Mouse (Mus musculus): Measurements from ENCODE around the gene Dus1l.
"Not testable (repeated sequence)": the region's sequence is repeated elsewhere in the genome, so short reads cannot be mapped to it uniquely, and the experiment has no call there.

Gene Dus1l

DNA sequence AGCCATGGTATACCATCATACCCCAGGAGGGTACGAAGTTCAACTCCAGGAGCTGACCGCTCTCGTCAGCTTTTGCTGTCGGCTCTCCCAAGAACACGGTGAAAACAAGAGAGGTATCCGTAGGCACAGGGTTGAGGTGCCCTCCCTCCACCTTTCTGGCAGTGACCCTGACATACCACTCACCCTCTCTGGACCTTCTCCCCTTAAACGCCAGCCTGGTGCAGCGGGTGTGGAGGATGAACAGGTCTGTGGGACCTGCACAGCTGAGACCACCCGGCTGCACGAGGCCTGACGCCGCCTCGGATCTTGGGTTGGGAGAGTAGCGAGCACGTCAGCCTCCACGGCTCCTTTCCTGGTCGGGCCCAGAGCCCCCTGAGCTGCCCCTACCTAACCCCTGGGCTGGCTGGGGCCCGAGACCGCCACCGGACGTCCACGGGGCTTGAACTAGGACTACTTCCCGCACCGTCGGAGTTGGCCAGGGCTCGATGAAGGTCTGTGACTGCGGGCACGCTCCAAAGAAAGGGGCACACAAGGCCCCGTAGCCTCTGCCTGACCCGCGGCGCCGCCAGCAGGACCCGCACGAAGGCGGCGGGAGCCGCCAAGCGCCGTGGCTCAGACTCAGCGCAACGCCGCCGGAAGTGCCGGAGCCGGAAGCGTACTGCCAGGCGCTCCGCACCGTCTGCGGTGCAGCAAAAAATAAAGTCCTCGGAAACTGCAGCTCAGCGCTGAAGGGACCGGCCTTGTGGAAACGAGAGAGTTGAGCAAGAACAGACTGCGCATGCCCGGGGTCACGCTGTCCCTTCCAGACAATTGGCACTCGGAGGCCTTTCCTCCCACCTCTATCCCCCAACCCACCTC lies at the start of gene Dus1l:
Gene Dus1l (minus strand): TSS at position 648 of the 858 bp plus-strand sequence.
- DNase-seq (ENCODE audit: low spot score in 2 of 2), result peak; percentile 94 to 96

DNA sequence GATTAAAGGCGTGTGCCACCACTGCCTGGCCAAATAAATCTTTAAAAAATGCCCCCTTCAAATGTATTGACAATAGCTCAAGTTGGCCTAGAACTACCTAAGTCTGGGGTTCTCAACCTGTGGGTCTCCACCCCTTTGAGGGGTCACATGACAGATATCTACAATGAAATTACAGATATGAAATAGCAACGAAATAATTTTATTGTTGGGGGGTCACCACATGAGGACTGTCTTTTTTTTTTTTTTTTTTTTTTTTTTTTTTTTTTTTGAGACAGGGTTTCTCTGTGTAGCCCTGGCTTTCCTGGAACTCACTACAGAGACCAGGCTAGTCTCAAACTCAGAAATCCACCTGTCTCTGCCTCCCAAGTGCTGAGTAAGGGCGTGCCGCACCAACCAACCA lies 48.1 kb upstream of the Dus1l start:
- DNase-seq (ENCODE audit: low spot score in 2 of 2), result no peak

GRCm38 (mm10) chr11:120833555-120834280 lies 37.5 kb upstream of the Dus1l start:
- DNase-seq (ENCODE audit: low spot score in 2 of 2), result no peak

DNA sequence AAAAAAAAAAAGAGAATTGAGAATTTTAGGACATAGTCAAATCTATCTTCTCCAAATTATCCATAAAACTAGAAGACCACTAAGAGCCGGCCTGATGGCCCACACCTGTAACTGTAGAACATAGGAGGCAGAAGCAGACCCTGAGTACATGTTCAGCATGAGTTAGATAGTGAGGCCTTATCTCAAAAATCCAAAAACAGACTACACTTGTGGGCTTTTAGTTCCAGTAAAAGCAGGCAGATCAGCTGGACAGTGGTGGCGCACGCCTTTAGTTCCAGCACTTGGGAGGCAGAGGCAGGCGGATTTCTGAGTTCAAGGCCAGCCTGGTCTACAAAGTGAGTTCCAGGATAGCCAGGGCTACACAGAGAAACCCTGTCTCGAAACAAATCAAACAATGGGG lies 36.8 kb upstream of the Dus1l start:
- DNase-seq (ENCODE audit: low spot score in 2 of 2), result not testable (repeated sequence)

DNA sequence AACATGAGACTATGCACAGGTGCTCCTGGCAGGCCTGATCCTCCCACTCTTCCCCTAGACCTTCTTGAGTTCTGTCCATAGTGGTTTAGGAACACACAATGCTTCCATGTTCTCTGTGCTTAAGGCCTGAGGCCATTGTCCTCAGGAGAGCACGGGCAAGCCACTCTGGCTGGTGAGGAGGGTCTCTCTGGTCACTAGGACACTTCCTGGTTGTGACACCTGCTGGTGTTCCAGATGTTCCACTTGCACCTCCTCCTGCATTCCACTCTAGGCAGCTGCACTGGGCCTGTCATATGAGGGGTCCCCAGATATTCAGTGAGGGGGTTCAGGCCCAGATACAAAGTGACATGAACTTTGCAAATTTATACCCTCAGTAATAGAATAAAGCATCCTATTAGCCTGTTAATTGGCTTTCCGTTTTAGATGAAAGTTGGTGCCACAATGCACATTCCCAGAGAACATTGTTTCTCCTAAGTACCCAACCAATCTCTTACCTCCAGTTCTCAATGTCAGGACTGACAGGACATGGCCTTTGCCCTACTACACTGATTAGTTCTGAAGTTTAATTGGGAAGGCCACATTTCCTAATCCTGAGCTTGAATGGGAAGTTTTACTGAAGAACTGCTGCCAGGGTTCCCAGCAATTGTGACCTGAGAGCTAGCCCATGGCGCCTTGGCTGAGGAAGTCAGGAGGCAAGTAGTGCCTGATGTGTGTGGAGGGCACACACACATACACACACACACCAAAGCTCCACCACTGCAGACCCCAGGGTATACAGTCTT lies 35.6 kb upstream of the Dus1l start:
- DNase-seq (ENCODE audit: low spot score in 2 of 2), result no peak

DNA sequence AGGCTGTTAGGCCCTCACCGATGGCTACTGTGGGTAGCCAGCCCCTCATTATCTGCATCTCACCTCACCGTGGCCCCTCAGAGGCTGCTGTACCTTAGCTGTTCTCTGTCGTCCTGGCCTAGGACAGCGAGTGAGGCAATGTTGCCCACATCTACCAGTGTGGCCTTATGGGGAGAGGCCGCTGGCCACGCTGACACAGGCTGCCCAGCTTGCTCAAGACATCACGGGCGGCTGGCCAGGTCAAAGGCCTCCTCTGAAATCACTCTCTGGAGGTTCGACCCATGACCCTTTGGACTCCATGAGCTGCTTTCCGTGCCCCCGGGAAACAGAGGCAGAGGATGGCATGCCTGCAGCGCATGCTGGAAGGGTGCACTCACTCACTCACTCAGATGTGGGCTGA lies 34.5 kb upstream of the Dus1l start:
- DNase-seq (ENCODE audit: low spot score in 2 of 2), result no peak

GRCm38 (mm10) chr11:120829757-120830532 lies 33.7 kb upstream of the Dus1l start:
- no peak for DNase-seq (ENCODE audit: low spot score in 2 of 2)

DNA sequence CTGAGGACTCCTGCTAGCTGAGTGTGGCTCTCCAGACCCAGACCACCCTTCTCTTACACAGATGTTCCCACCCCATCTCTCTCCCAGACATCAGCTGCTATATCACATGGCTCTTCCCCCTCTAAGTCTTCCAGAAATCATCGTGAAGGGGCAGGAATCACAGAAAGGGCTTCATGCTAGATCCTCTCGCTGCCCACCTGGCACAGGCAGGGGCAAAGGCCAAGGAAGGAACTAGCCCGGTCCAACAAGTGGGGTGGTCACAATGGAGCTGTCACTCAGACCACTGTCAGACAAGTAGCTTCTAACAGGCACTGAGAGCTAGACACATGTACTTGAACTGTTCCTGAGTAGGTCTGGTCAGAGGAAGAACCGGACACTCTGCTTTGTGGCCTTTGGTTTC lies 32.2 kb upstream of the Dus1l start:
- DNase-seq (ENCODE audit: low spot score in 2 of 2), result no peak

GRCm38 (mm10) chr11:120826016-120826953 lies 30.1 kb upstream of the Dus1l start:
- peak in 1 of 2 experiments; percentile 36 for DNase-seq (ENCODE audit: low spot score in 2 of 2)

DNA sequence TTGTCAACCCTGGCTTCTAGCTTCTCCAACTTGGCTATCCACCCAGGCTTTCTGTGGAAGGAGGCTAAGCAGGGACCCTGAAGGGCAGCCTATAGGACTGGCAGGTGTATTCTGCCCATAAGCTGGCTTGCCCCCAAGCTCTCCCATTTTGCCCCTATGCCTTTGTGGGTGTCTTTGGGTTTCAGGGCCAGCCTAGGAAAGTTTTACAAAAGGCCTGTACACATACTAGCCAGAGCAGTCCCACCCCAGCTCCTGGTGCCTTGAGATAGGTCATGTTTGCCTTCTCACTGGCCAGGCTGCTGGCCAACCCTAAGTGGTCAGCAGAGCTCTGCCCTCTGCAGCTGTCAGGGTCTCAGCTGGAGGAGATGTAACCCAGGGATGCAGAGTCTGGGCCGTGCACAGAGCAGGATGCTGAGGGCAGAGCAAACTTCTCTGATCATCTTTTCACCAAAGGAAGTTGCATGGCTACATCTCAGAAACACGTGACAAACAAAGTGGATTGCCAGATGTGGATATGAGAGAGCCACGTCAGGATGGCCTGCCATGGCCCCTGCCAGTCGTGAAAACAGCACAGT lies 29.2 kb upstream of the Dus1l start:
- DNase-seq (ENCODE audit: low spot score in 2 of 2), result peak in 1 of 2 experiments; percentile 29

DNA sequence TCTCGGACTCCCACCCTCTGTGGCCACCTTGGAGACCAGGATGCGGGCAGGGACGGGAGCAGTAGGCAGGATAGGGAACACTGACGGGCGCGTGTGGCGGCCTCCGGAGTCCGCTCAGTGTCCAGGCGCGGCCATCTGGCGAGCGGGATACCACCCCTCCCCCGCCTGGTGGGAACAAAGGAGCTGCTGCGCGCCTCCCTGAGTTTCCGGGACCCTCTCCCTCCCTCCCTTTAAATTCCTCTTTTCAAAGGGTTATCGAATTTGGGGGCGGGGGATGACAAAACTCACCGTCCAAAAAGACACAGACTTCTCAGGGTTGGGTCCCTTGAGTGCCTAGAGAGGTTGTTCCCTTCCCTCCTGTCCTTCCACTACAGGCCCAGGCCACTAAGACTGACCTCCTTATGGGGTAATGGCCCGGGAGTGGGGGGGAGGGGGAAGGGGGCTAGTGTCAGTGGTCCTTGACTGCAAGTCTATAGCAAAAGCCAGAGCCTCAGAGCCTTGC lies 28.6 kb upstream of the Dus1l start:
- no peak for DNase-seq (ENCODE audit: low spot score in 2 of 2)

DNA sequence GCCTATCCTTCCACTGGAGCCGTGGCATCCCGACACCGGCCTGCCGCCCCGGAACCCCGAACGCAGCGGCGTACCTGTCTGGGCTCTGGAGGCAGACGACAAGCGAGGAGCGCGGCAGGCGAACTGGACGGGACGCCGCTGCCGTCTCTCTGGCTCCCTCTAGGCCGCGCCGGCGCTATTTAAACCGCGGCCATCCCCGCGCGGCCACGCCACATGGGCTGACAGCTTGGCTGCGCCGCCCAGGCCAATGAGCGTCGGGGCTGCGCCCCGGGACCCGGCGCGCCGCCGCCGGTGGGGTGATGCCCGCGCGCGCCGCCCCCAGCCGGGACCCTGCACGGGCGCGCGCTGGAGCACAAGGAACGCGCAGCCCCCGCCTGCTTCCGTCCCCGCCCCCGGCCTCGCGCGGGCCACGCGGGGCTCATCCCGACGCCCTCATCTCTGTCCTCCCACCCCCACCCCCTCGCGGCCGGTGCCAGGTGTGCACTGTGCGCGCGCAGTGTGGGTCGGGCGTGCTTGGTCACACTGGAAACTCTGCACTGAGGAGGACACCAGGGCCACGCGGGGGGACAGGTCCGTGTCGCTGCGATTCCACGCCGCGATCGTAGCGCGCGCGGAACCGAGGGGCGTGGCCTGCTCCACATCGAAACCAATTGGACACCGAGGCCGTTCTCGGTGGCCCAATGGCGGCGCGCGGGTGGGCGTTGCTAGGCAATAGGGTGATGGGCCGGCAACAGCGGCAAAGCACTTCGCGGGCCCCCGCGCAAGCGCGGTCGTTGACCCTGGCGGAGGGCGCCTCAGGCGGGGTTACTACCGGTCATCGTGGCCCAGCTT lies 28.0 kb upstream of the Dus1l start, which contains the start of gene Fasn:
Gene Fasn (minus strand): TSS at position 592 of the 831 bp plus-strand sequence.
- DNase-seq (ENCODE audit: low spot score in 2 of 2), result peak; percentile 96

GRCm38 (mm10) chr11:120823551-120823947 lies 27.3 kb upstream of the Dus1l start:
- DNase-seq (ENCODE audit: low spot score in 2 of 2), result no peak

- no peak for DNase-seq (ENCODE audit: low spot score in 2 of 2)
Observed at GRCm38 (mm10) chr11:120822831-120823550, 26.8 kb upstream of the Dus1l start.

GRCm38 (mm10) chr11:120822321-120822720 lies 26.1 kb upstream of the Dus1l start:
- no peak for DNase-seq (ENCODE audit: low spot score in 2 of 2)

DNA sequence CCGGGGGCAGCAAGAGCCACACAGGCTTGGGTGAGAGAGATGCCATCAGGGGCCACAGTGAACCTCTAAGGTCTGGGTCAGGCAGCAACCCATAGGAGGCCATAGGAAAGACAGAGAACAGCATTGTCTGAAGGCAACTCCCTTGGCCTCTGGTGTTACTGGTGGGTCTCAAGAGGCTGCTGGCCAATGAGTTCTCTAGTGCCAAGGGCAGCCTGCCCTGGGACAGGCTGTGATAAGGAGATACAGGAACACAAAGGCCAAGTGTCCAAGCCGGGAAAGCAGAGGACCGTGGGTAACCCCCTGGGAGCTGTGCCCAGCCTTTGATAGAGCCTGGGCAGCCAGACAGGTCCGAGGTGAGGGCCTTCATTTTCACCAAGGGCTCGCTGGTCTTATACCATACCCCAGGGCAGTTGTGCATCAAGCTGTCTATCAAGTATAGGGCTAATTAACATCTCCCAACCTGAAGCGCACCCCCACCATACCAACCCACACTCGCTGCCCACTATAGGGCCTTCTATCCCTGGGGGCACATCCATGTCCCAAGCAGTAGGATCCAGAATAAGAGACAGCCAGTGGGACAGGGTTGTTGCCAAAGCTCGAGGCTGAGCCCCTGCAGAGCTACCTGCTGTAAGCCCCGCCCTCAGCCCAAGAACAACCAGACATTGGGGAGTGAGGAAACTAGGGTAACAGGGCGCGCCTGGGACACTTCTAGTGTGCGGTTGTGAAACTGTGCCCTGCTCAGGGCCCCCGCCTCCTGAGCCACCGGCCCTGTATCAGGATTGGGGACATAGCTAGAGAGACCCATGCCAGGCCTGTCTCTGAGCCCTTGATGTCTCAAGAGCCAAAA lies 25.1 kb upstream of the Dus1l start:
- no peak for DNase-seq (ENCODE audit: low spot score in 2 of 2)

- DNase-seq (ENCODE audit: low spot score in 2 of 2), result no peak
Observed at GRCm38 (mm10) chr11:120820546-120820945, 24.3 kb upstream of the Dus1l start.
